Mouse (Mus musculus) T-helper 2 cell (primary cell): ENCODE data around the gene Fes.

Experiments used
- in situ Hi-C: fragments of 300-600 bp; cut with MboI, MseI; formaldehyde crosslinking; loops from one replicate; pipeline ENCODE4 v1.15.1; 2025; ENCODE audit warnings: high pct_unique_total_duplicates

Gene Fes

DNA sequence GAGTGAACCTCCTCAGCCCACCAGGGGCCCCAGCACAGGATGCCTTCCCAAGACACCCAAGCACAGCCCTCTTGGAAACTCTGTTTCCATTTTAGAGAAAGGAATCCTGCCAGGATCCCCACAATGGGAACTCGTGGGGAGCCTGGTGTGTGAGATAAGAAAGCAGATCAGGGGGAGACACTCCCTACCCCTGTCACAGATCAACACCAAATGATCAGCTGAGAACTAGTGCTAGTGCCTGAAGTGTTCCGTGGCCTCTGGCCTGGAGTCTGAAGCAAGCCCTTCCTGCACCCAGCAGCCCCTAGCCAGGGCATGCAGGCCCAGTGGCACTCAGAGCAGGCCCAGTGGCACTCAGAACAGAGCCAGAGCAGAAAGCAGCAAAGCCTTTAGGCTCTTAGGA is 36.9 kb downstream of the Fes start:
- in situ Hi-C loops, result no loop called here

DNA sequence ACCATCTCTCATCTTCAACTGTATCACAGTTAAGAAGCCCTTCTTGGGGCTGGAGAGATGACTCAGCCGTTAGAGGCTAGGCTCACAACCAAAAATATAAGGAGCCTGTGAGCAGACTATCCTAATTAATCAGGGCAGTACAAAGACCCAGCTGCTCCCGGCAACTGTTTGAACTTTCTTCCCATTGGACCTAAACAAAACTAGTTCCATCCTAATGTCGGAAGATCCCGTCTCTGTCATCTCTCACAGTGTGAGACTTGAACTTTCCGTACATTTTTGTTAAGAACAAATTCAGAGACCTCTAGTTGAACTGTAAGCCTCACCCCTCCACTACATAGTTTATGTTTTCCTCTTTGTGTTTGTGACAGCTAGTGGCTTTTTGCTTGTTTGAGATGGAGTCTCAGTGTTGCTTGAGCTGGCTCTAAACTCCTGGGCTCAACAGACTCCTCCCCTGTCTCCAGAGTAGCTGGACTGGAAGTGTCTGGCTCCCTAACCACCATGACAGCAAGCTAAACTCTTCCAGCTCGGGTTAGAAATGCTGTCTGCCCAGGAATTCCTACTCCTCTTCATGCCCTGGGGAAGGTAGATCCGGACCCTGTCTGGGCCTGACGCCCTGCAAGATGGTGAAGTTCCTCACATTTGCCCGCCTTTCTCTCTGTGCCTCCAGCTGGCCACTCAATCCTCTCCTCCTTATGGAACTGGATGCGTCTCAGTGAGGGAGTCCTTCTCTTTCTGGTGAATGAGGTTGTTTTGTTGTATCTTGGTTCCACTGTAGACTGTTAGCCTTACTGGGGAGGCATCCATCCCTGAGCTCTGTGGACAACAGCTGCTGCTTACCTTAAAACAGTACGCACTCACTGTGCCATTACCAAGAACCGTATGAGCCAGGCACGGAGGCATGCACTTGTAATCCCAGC is 39.8 kb downstream of the Fes start:
- in situ Hi-C loops, result no loop called here

DNA sequence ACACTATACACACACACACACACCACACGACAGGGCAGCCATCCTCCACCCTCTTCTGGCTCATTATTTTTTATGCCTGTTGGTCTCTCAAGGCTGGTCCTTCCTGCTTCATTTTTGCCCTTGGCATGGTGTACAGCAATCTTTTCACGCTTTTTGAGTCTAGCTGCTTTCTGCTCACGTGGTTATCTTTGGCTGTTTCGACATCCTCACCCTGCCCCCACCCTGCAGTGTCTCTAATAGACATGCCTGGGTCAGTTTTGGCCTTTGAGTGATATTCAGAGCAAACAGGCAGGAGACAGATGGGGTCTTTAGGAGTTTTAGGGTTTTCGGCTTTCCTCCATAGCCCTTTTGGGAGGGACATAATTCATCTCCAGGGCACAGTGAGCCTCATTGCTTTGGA is 40.9 kb downstream of the Fes start:
- in situ Hi-C loops, result no loop called here

DNA sequence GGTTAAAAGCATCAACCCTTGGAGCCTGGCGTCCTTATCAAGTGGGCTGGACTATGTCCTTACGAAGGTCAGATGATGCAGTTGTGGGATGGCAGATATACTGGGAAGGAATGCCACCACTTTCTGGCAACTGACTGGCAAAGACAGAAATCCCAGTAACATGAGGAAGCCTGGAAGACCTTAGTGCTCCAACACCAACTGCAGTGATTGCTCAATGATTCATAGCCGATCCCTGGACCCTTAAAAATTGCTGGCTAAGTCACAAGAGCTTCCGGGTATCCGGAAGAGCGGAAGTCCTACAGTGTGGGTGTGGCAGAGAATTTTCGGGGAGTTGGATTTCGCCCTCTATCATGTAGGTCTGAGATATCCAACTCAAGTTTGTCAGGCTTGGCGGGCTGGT is 41.6 kb downstream of the Fes start:
- in situ Hi-C loops, result no loop called here

DNA sequence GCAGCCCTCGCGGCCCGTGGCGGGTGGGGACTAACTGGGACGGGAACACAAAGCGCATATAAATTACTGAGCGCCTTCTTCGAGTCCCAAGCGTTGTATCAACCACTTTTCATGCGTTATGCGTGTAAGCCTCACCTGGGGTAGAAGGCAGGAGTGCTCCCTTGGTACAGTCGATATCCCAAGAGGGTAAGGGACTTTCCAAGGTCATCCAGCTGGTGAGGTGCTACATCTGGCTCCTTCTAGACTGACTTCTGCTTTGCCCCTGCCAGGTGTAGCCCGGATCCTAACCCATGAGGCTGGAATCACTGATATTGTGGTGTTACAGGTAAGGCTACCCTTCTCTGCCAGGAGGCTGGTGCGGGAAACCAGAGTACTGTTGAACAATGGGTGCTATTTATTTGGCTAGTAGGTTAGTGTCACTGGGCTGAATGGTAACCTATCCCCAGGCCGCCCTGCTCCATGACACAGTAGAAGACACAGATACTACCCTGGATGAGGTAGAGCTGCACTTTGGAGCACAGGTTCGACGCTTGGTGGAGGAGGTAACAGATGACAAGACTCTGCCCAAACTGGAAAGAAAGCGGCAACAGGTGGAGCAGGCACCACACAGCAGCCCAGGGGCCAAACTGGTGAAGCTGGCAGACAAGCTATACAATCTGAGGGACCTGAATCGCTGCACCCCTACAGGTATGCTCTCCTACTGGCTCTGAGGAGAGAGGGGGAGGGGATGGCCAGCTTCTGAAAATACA is 44.3 kb downstream of the Fes start:
- in situ Hi-C loops, result no loop called here

DNA sequence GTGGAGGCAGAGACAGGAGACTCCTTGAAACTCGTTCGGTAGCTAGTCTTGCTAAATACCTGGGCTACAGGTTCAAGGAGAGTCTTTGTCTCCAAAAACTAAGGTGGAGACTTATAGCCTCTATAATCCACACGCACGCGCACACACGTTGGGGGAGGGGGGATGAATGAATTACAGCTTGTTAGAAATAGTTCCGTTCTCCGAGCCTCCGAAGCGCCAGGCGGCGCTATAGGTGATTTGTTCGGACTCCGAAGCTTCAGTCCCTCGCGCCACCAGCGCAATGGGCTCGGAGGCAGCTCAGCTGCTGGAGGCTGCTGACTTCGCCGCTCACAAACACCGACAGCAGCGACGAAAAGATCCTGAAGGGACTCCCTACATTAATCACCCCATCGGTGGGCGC is 44.9 kb downstream of the Fes start, which contains the start of gene Hddc3:
TSS of gene Hddc3 (plus strand) at position 247 of the 400 bp plus-strand sequence.
- in situ Hi-C loops, result no loop called here

DNA sequence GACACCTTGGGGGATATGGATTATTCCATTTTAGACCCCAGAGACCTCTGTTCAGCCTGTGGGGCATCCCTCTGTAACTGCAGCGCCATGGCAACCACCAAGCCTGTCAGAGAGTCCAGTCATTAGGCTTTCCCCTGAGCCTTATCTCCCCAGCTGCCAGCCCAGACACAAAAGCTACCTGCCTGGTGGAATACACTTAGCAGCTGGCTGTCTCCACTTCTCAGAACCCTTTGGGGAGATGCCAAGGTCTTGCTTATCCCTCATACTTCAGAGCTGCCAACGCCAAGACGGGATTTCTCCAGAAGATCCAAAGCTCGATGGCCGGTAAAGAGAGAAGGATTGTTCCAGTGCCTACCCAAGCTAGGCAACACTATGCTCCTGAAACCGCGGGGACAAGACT is 46.0 kb downstream of the Fes start:
- in situ Hi-C loops, result no loop called here

DNA sequence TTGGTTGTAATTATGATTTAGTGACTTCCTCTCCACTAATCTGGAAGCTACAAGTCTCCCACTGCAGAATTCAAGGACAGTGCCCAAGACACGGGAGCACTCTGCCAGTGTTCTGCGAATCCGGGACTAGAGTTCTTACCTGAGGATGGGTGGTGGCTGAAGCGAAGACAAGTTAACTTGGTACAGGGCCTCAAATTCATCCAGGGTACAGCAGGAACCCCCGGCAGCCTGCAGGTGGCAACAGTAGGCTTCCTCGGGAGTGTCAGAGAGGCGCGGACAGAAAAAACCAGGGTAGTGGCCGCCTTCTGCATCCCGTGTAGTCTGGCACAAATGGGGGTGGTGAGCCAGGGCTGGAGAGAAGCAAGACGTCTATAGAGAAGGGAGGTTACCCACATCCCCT is 47.0 kb downstream of the Fes start, which contains the start of gene Unc45a:
TSS of gene Unc45a (minus strand) at position 213 of the 400 bp plus-strand sequence.
- in situ Hi-C loops, result no loop called here

DNA sequence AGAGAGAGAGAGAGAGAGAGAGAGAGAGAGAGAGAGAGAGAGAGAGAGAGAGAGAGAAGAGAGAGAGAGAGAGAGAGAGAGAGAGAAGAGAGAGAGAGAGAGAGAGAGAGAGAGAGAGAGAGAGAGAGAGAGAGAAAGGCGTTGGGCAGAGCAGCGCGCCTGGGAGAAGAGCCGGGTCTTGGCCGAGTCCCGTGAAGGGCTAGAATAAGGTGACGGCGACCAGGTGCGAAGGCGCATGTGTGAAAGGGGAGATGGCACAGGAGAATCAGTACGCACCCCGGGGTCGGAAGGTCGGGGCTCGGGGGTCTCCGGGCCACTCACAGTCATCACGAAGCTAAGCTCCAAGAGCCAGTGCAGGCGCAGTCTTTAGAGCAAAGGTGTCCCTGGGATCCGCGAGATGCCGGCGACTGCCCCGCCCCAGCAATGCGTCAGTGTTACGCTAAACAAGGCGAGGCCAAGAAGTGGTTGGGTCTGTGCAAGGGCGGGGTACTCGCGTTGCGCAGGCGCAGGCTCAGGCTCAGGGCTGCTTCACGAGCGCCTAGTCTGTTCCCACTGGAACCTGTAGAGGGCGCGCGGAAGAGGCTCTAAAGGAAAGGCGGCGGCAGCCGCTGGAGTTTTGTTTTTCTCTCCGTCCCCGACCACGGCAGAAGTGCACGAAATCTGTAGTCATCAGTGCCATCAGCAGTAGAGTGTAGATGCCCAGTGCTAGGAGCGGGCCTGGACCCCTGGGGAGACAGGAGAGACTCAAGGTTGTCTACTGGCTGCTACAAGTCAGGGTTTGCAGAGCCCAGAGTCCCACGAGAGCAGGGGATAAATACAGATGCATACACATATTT is 47.7 kb downstream of the Fes start:
- in situ Hi-C loops, result no loop called here

DNA sequence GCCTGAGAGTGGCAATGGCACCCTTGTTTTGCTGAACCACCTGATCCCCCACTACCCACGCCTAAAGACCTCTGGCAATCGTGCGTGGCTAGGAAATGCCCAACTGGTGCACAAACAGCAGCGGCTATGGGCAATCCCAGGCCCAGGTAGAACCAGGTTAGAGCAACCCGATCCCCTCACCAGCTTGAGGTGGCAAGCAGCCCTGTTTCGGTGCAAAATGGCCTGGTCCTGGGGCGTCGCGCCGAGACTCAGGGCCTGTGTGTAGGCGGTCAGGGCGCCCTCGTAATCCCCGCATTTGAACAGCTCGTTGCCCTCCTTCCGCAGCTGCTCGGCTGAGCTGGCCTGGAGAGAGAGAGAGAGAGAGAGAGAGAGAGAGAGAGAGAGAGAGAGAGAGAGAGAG is 48.4 kb downstream of the Fes start:
- in situ Hi-C loops, result no loop called here

DNA sequence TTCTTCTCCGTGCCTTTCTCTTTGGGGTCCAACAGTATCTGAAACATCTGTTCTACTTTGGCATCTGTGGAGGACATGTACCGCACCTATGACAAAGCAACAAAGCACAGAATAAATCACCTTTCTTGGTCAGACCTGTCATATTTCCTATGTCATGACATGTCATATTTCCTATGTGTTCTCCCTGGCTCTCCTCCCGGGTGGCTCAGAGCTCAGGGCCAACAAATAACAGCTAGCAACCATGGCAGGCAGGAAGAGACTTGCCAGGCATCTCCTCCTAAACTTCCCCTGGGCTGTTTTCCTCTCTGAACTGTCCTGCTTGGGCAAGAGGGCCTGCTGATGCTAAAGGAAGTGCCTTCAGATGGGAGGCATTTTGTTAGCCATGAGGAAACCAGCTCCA is 50.8 kb downstream of the Fes start:
- in situ Hi-C loops, result no loop called here

DNA sequence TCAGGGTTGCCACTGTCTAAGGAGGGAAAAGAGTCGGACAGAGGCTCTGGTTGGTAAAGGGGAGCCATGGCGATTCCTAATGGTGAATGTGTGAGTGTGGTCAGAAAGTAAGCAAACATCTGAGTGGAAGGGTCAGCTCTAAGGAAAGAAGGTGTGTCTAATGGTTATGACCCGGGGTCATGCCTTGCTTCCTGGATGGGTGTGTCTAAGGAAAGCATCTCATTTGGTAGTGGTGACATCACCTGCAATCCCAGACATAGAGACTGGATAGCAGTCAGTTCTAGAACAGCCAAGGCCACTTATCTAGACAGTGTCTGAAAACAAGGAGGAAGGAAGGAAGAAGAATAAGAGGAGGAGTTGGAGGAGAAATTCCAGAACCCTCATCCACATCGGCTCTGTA is 52.9 kb downstream of the Fes start:
- in situ Hi-C loops, result no loop called here

DNA sequence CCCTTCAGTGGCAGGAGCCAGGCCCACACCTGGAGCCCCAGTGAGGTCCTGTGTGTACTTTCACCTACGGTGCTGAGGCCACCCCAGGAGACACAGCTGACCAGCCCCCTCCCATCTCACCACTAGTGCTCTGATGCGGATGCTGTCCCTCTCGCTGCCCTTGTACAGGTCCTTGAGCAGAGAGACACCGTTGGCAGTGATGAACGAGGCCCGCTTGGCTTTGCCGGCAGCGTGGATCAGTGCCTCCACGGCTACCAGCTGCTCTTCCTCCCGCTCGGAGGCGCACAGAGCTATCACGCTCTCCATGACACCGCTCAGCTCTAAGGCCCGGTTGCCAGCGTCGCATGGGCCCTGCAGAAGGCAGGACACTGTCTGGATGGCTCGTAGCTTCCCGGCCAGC is 56.3 kb downstream of the Fes start:
- in situ Hi-C loops, result no loop called here

DNA sequence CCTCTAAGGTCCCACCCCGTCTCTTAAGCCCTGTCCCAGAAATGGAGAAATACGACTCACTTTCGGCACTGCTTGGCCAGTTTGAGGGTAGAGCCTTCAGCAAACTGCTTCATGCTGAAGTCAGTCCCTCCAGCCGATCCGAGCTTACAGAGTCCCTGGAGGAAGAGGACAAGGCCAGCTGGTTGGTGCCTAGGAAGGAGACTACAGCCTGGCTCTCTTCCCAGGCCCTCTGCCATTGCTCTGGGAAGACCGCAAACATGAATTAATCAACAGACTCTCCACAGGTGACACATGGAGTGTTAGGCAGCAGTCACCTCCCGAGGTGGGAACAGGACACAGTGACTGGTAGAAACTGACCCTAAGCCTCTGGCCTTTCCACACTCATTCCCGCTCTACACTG is 57.5 kb downstream of the Fes start:
- in situ Hi-C loops, result no loop called here
